Mouse (Mus musculus): ENCODE measurements around the gene Kmt2e. TPM values are rescaled to one million over a fixed set of nuclear protein-coding genes. Genes with fewer than 3 reads are reported as not detected.

The Kmt2e gene
- polyA plus RNA-seq, 1 experiment: 68.7 TPM

DNA sequence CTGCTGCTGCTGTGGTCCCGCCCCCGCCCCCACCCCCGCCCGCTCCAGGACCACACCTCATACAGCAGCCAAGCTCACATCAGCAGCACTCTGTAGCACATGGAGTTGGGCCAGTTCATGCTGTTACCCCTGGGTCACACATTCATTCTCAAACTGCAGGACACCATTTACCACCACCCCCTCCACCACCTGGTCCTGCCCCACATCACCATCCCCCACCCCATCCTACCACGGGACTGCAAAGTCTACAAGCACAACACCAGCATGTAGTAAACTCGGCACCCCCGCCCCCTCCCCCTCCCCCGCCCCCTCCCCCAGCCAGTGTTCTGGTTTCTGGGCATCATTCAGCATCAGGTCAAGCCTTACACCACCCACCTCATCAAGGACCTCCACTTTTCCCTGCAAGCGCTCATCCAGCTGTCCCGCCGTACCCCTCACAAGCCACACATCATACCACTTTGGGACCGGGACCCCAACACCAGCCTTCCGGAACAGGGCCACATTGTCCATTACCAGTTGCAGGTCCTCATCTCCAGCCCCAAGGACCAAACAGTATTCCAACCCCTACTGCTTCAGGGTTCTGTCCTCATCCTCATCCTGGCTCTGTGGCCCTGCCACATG is 68.2 kb downstream of the Kmt2e start:
- WGBS: 87% methylated on average over 13 of the region's 13 CpGs
- Histone ChIP-seq H3K4me3 (replicated peaks; ENCODE audit: control insufficient read depth, low read depth, low read length) (no peak overlapping the region), H3K4me1 (ENCODE audit: control insufficient read depth, insufficient read depth, low read length) (no peaks in the 10 kb centered on the region; the same call in 1 of the 2 replicates), H3K27ac (ENCODE audit: control insufficient read depth, insufficient read depth, low read depth, low read length, poor library complexity) (no peak overlapping the region)
- no peak for TF ChIP-seq POLR2A (IDR thresholded peaks at IDR 0.05; ENCODE audit: borderline replicate concordance, control insufficient read depth, low read depth, low read length)
- no peak for TF ChIP-seq CTCF (IDR thresholded peaks at IDR 0.05; ENCODE audit: control insufficient read depth, insufficient read depth, low read length)

- H3K4me1 ChIP-seq (ENCODE audit: control insufficient read depth, insufficient read depth, low read length): no peaks in the 10 kb centered on the region; the same call in 1 of the 2 replicates
- H3K4me3 ChIP-seq (replicated peaks; ENCODE audit: control insufficient read depth, low read depth, low read length): no peak overlapping the region
- WGBS: 74% methylated on average over 3 of the region's 3 CpGs
- TF ChIP-seq CTCF (IDR thresholded peaks at IDR 0.05; ENCODE audit: control insufficient read depth, insufficient read depth, low read length) (no peak), POLR2A (IDR thresholded peaks at IDR 0.05; ENCODE audit: borderline replicate concordance, control insufficient read depth, low read depth, low read length) (no peak)
- H3K27ac ChIP-seq (ENCODE audit: control insufficient read depth, insufficient read depth, low read depth, low read length, poor library complexity): no peak overlapping the region
Measured at GRCm38 (mm10) chr5:23505578-23505977, 71.3 kb downstream of the Kmt2e start.

DNA sequence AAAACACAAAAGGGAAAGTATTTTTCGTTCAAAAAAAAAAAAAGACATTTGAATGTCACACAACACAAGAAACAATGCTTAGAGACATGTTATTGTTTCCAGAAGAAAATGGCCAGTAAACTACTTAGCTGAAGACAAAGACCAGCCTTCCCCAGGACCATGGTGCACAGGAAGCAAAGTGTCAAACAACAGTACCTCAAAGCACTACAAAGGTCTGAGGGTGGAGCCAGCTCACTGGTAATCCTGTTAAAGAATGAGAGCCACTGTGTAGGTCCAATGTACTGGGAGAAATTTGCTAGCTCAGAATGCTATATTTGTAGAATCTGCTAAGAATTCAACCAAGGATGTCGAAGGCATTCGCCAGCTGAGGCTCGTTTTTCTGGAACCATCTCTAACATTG is 73.0 kb downstream of the Kmt2e start:
- Histone ChIP-seq H3K4me3 (replicated peaks; ENCODE audit: control insufficient read depth, low read depth, low read length) (no peak overlapping the region), H3K4me1 (ENCODE audit: control insufficient read depth, insufficient read depth, low read length) (no peaks in the 10 kb centered on the region; the same call in 1 of the 2 replicates), H3K27ac (ENCODE audit: control insufficient read depth, insufficient read depth, low read depth, low read length, poor library complexity) (no peak overlapping the region)
- TF ChIP-seq POLR2A (IDR thresholded peaks at IDR 0.05; ENCODE audit: borderline replicate concordance, control insufficient read depth, low read depth, low read length) (no peak), CTCF (IDR thresholded peaks at IDR 0.05; ENCODE audit: control insufficient read depth, insufficient read depth, low read length) (no peak)
- WGBS: 83% methylated on average over 4 of the region's 4 CpGs

- Histone ChIP-seq H3K27ac (ENCODE audit: control insufficient read depth, insufficient read depth, low read depth, low read length, poor library complexity) (no peak overlapping the region), H3K4me1 (ENCODE audit: control insufficient read depth, insufficient read depth, low read length) (no peaks in the 10 kb centered on the region; the same call in 1 of the 2 replicates), H3K4me3 (replicated peaks; ENCODE audit: control insufficient read depth, low read depth, low read length) (no peak overlapping the region)
- TF ChIP-seq POLR2A (IDR thresholded peaks at IDR 0.05; ENCODE audit: borderline replicate concordance, control insufficient read depth, low read depth, low read length) (no peak), CTCF (IDR thresholded peaks at IDR 0.05; ENCODE audit: control insufficient read depth, insufficient read depth, low read length) (no peak)
- WGBS: 88% methylated on average over 6 of the region's 6 CpGs
Measured at GRCm38 (mm10) chr5:23508630-23509029, 74.4 kb downstream of the Kmt2e start.

GRCm38 (mm10) chr5:23511456-23511855 is 77.2 kb downstream of the Kmt2e start:
- H3K4me1 ChIP-seq (ENCODE audit: control insufficient read depth, insufficient read depth, low read length): no peaks in the 10 kb centered on the region
- no peak overlapping the region for H3K4me3 ChIP-seq (replicated peaks; ENCODE audit: control insufficient read depth, low read depth, low read length)
- WGBS: 90% methylated on average over 5 of the region's 5 CpGs
- no peak overlapping the region for H3K27ac ChIP-seq (ENCODE audit: control insufficient read depth, insufficient read depth, low read depth, low read length, poor library complexity)
- TF ChIP-seq CTCF (IDR thresholded peaks at IDR 0.05; ENCODE audit: control insufficient read depth, insufficient read depth, low read length) (no peak), POLR2A (IDR thresholded peaks at IDR 0.05; ENCODE audit: borderline replicate concordance, control insufficient read depth, low read depth, low read length) (no peak)

DNA sequence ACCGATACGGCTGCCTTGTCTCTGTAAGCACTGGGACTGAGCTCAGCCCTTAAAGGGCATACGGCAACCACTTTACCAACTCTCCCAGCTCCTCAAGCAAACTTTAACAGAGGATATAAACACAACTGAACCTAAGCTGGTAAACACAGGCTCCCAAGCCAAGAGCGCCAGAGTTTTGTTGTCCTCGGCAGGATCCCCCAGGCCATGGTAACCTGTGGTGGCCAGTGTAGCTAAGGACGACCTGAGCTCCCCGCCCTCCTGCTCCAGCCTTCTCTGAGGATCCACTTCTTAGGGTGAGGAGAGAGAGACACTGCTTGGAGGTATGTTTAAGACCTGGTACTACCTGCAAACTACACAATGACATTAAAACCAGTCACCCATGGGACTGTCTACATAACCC is 78.3 kb downstream of the Kmt2e start:
- WGBS: 90% methylated on average over 7 of the region's 7 CpGs
- no peaks in the 10 kb centered on the region for H3K4me1 ChIP-seq (ENCODE audit: control insufficient read depth, insufficient read depth, low read length)
- H3K27ac ChIP-seq (ENCODE audit: control insufficient read depth, insufficient read depth, low read depth, low read length, poor library complexity): no peak overlapping the region
- TF ChIP-seq CTCF (IDR thresholded peaks at IDR 0.05; ENCODE audit: control insufficient read depth, insufficient read depth, low read length): no peak
- no peak for TF ChIP-seq POLR2A (IDR thresholded peaks at IDR 0.05; ENCODE audit: borderline replicate concordance, control insufficient read depth, low read depth, low read length)
- H3K4me3 ChIP-seq (replicated peaks; ENCODE audit: control insufficient read depth, low read depth, low read length): no peak overlapping the region

- no peak for TF ChIP-seq CTCF (IDR thresholded peaks at IDR 0.05; ENCODE audit: control insufficient read depth, insufficient read depth, low read length)
- TF ChIP-seq POLR2A (IDR thresholded peaks at IDR 0.05; ENCODE audit: borderline replicate concordance, control insufficient read depth, low read depth, low read length): no peak
- H3K27ac ChIP-seq (ENCODE audit: control insufficient read depth, insufficient read depth, low read depth, low read length, poor library complexity): no peak overlapping the region
- no peaks in the 10 kb centered on the region for H3K4me1 ChIP-seq (ENCODE audit: control insufficient read depth, insufficient read depth, low read length)
- no peak overlapping the region for H3K4me3 ChIP-seq (replicated peaks; ENCODE audit: control insufficient read depth, low read depth, low read length)
- WGBS: 89% methylated on average over 13 of the region's 13 CpGs
Measured at GRCm38 (mm10) chr5:23513468-23513867, 79.2 kb downstream of the Kmt2e start.

- no peaks in the 10 kb centered on the region for H3K4me1 ChIP-seq (ENCODE audit: control insufficient read depth, insufficient read depth, low read length)
- WGBS: 78% methylated on average over 10 of the region's 10 CpGs
- no peak overlapping the region for H3K4me3 ChIP-seq (replicated peaks; ENCODE audit: control insufficient read depth, low read depth, low read length)
- no peak for TF ChIP-seq POLR2A (IDR thresholded peaks at IDR 0.05; ENCODE audit: borderline replicate concordance, control insufficient read depth, low read depth, low read length)
- H3K27ac ChIP-seq (ENCODE audit: control insufficient read depth, insufficient read depth, low read depth, low read length, poor library complexity): no peak overlapping the region
Measured at GRCm38 (mm10) chr5:23515038-23515437, 80.8 kb downstream of the Kmt2e start.

DNA sequence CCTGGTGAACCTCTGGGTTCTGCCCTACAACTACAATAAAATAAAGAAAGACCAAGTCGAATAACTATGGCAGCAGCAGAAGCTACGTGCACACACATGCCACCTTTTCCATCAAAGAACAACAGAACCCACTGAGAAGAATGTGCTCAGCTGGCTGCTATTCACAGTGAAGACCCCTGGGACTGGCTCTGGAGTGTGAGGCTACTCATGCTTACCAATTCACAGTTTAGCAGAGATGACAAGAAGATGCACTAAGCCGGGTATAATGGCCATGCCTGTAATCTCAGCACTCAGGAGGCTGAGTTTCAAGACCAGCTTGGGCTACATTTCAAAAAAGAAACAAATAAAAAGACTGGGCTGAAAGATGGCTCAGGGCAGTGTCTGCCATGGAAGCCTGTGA is 82.7 kb downstream of the Kmt2e start:
- Histone ChIP-seq H3K4me1 (ENCODE audit: control insufficient read depth, insufficient read depth, low read length) (no peaks in the 10 kb centered on the region), H3K27ac (ENCODE audit: control insufficient read depth, insufficient read depth, low read depth, low read length, poor library complexity) (no peak overlapping the region), H3K4me3 (replicated peaks; ENCODE audit: control insufficient read depth, low read depth, low read length) (no peak overlapping the region)
- TF ChIP-seq POLR2A (IDR thresholded peaks at IDR 0.05; ENCODE audit: borderline replicate concordance, control insufficient read depth, low read depth, low read length): no peak
- TF ChIP-seq CTCF (IDR thresholded peaks at IDR 0.05; ENCODE audit: control insufficient read depth, insufficient read depth, low read length): no peak
- WGBS: 83% methylated on average over 3 of the region's 3 CpGs
